Mouse (Mus musculus) midbrain, postnatal 0 days (tissue): ENCODE measurements at regions not wholly inside any gene's neighbourhood (a gene's known extent, or its start where the extent isn't known, plus 50 kb on each side); places are given as distances from the start of the nearest gene placed in this dataset.

Source experiments
- ATAC-seq: fragments of 200-750 bp; cut with Nextera tagmentation; 2 replicates; pipeline ENCODE4 v1.8.0; 2017; ENCODE audit warnings: moderate number of reproducible peaks, mild to moderate bottlenecking, moderate TSS enrichment, moderate library complexity; ENCODE audit not compliant: low FRiP score
- DNase-seq: peaks from one replicate; pipeline ENCODE4 v3.0.0-alpha.2; 2015; ENCODE audit warnings: low spot score
- H3K27ac ChIP-seq: fragments of 300-500 bp; sonication (generic); 2 replicates; pipeline ENCODE4 v1.5.1; 2014; ENCODE audit warnings: low read depth, mild to moderate bottlenecking, low read length, mixed read lengths
- H3K27me3 ChIP-seq: fragments of 300-500 bp; sonication (generic); 2 replicates; pipeline ENCODE4 v1.6.1; 2014; ENCODE audit warnings: low read length, control low read depth, mixed read lengths; ENCODE audit not compliant: insufficient read depth
- H3K36me3 ChIP-seq: fragments of 300-500 bp; sonication (generic); 2 replicates; pipeline ENCODE4 v1.6.1; 2014; ENCODE audit warnings: low read length, control low read depth, mixed read lengths; ENCODE audit not compliant: insufficient read depth
- H3K4me1 ChIP-seq: fragments of 300-500 bp; sonication (generic); 2 replicates; pipeline ENCODE4 v1.6.1; 2014; ENCODE audit warnings: mild to moderate bottlenecking, control low read depth, antibody characterized with exemption, low read length, mixed read lengths; ENCODE audit not compliant: insufficient read depth
- H3K4me2 ChIP-seq: fragments of 300-500 bp; sonication (generic); 2 replicates; pipeline ENCODE4 v1.6.1; 2014; ENCODE audit warnings: low read depth, mild to moderate bottlenecking, low read length, mixed read lengths; ENCODE audit not compliant: poor library complexity, severe bottlenecking
- H3K4me3 ChIP-seq: fragments of 300-500 bp; sonication (generic); 2 replicates; pipeline ENCODE4 v1.5.1; 2014; ENCODE audit warnings: low read depth, mild to moderate bottlenecking, low read length, moderate library complexity
- H3K9ac ChIP-seq: fragments of 300-500 bp; sonication (generic); replicated peaks from 2 replicates; pipeline ENCODE4 v1.6.1; 2014; ENCODE audit warnings: mild to moderate bottlenecking, low read length, moderate library complexity, mixed read lengths; ENCODE audit not compliant: poor library complexity, severe bottlenecking
- H3K9me3 ChIP-seq: fragments of 300-500 bp; sonication (generic); 2 replicates; pipeline ENCODE4 v1.6.1; 2016; ENCODE audit warnings: low read length, control low read depth
- CTCF ChIP-seq: IDR thresholded peaks from 2 replicates; pipeline ENCODE4 v1.5.1; 2016; ENCODE audit warnings: antibody characterized with exemption, mild to moderate bottlenecking
- WGBS: fragments of 180-500 bp; shearing (Covaris S2); extraction: QIAGEN DNeasy Blood & Tissue Kit; methylation state at CpG from one replicate; pipeline ENCODE4 v1.1.7; 2014; 5-methylcytosine and 5-hydroxymethylcytosine counted together

- 69% methylated on average over 8 of the region's 8 CpGs for WGBS
- no peak for TF ChIP-seq CTCF
- H3K9me3 ChIP-seq = no peaks in the 10 kb centered on the region
- no peak for ATAC-seq
- H3K4me3 ChIP-seq = no peak overlapping the region
- H3K27ac ChIP-seq = no peak overlapping the region
- no peaks in the 10 kb centered on the region for H3K27me3 ChIP-seq
- H3K4me1 ChIP-seq = no peaks in the 10 kb centered on the region
- H3K4me2 ChIP-seq = no peak overlapping the region
- H3K36me3 ChIP-seq = no peaks in the 10 kb centered on the region
- no peak for DNase-seq
- H3K9ac ChIP-seq = no peak overlapping the region
Observed at GRCm38 (mm10) chr14:108247365-108247764, 666.6 kb downstream of the Slitrk1 start.

DNA sequence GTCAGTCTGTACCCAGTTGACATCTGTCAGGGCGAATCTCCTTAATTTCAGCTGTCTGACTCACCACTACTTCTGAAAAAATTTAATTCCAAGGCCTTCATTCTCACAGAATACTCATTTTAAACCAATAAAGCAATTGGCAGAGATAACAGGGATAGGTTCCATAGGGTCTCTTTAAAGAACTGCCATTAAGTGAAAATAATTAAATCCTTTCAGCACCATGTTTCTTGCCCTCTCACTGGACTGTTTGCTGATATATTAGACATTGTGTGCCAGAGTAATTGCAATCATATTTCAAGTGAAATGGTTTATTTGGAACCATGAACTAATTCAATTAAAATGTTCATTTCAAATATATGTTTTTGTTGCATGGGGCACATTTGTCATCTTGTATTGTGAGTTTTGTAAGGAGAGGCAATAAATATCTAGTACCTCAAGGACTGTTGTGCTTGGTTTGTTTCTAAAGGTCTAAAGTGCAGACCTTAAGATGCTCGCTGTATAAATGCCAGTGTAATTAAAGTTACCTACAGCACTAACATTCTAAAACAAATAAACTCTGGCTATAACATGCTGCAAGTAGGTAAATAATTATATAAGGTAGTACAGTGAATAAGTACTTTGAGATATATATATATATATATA is 688.4 kb downstream of the Slitrk1 start:
- H3K27ac ChIP-seq = no peak overlapping the region
- DNase-seq (no peak), ATAC-seq (no peak)
- no peaks in the 10 kb centered on the region for H3K4me1 ChIP-seq
- no peak for TF ChIP-seq CTCF
- H3K27me3 ChIP-seq = no peaks in the 10 kb centered on the region
- H3K9ac ChIP-seq = no peak overlapping the region
- H3K4me3 ChIP-seq = no peak overlapping the region
- H3K36me3 ChIP-seq = no peaks in the 10 kb centered on the region
- no peak overlapping the region for H3K4me2 ChIP-seq
- no peaks in the 10 kb centered on the region for H3K9me3 ChIP-seq
- 92% methylated on average over 2 of the region's 2 CpGs for WGBS

DNA sequence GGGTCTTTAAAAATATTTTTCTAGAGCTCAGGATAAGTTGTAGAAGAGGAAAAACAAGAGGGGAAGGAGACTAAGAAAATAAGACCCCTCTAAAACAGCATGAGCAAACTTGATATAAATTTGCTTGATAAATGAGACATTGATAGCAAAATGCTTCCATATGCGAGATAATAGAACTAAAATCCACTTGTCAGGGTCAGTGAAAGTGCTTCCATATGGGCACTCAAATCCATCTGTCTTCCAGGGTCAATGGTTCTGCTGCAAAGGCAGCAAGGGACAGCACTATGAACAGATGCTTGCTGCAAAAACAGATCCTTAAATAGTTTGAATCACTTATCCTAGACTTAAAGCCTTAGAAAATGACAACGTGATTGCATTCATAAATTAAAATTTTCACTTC is 704.7 kb downstream of the Slitrk1 start:
- WGBS = 79% methylated on average over 2 of the region's 2 CpGs
- Histone ChIP-seq H3K9me3 (no peaks in the 10 kb centered on the region), H3K4me1 (no peaks in the 10 kb centered on the region), H3K4me3 (no peak overlapping the region), H3K36me3 (no peaks in the 10 kb centered on the region), H3K9ac (no peak overlapping the region), H3K4me2 (no peak overlapping the region), H3K27me3 (no peaks in the 10 kb centered on the region), H3K27ac (no peak overlapping the region)
- no peak for TF ChIP-seq CTCF
- ATAC-seq (no peak), DNase-seq (no peak)

DNA sequence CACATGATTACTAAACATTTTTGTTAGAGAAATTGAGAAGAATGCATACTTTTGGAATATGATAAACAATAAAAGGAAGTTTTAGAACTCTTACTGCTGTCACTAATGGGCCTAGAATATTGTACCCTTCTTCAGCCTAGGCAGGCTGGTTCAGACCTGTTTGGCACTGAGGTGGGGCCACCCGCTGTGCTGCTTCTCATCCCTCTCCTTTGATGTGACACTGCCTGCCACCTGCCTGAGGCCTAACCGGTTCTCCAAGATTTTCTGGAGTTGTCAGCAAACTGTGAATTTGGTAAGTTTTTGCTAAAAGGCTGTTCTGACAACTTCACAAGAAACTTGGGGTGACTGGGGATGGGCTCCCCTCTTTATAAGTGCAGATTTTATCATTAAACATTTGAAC is 714.8 kb downstream of the Slitrk1 start:
- 43% methylated on average over 2 of the region's 2 CpGs for WGBS
- no peak for TF ChIP-seq CTCF
- Histone ChIP-seq H3K4me3 (no peak overlapping the region), H3K4me2 (no peak overlapping the region), H3K4me1 (no peaks in the 10 kb centered on the region), H3K9me3 (no peaks in the 10 kb centered on the region), H3K9ac (no peak overlapping the region), H3K27ac (no peak overlapping the region), H3K27me3 (no peaks in the 10 kb centered on the region), H3K36me3 (no peaks in the 10 kb centered on the region)
- no peak for ATAC-seq
- DNase-seq = no peak

GRCm38 (mm10) chr14:108180920-108181319 is 733.0 kb downstream of the Slitrk1 start:
- DNase-seq = no peak

DNA sequence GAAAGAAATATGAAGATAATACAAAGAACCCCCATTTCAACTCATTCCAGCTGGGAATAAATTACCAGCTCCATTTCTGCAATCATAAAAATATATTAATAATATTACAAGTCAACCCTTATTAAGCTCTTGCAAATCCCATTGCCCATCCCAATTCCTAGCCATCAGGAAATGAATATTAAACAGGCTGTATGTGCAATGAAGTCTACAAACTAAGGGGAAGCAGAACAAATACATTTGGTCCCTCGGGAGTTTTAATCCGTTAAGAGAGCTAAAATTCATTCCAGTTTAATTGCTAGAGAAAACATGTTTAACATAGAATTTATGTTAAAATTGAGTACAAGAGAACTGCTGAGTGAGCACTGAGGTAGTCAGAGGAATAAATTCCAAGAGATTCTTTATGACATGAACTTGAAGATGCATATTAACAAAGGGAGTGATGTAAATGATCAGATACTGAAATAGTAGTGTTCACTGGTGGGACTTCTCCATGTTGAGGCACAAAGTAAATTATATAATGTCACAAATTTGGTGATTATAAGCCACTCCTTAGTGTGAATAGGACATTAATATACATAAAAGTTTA is 738.6 kb downstream of the Slitrk1 start:
- ATAC-seq = no peak
- Histone ChIP-seq H3K4me1 (no peaks in the 10 kb centered on the region), H3K36me3 (no peaks in the 10 kb centered on the region), H3K9me3 (no peaks in the 10 kb centered on the region), H3K27me3 (no peaks in the 10 kb centered on the region), H3K27ac (no peak overlapping the region), H3K9ac (no peak overlapping the region), H3K4me3 (no peak overlapping the region), H3K4me2 (no peak overlapping the region)
- WGBS = 50% methylated on average over 2 of the region's 2 CpGs
- TF ChIP-seq CTCF = no peak
- DNase-seq = peak; percentile 3

More at GRCm38 (mm10) chr14:108180920-108181319, 733.0 kb downstream of the Slitrk1 start:
- H3K4me2 ChIP-seq = no peak overlapping the region
- no peaks in the 10 kb centered on the region for H3K27me3 ChIP-seq
- ATAC-seq = no peak
- no peaks in the 10 kb centered on the region for H3K4me1 ChIP-seq
- no peaks in the 10 kb centered on the region for H3K9me3 ChIP-seq
- H3K36me3 ChIP-seq = no peaks in the 10 kb centered on the region
- no peak overlapping the region for H3K4me3 ChIP-seq
- no peak for TF ChIP-seq CTCF
- no peak overlapping the region for H3K27ac ChIP-seq
- WGBS = 96% methylated on average over 2 of the region's 2 CpGs
- H3K9ac ChIP-seq = no peak overlapping the region
